Mouse (Mus musculus) G1E (cell line): ENCODE results near the gene Enox1. TPM values are rescaled to one million over a fixed set of nuclear protein-coding genes. Genes with fewer than 3 reads are reported as not detected.

Source experiments
- ATAC-seq: 2 replicates; pipeline ENCODE4 v1.8.0; 2016; ENCODE audit warnings: mild to moderate bottlenecking; ENCODE audit not compliant: insufficient number of reproducible peaks, poor library complexity, low FRiP score, severe bottlenecking; ENCODE audit errors: extremely low read depth
- DNase-seq: peaks from one replicate; pipeline ENCODE4 v3.0.0; 2012; ENCODE audit warnings: low spot score
- H3K27me3 ChIP-seq: 2 replicates; pipeline ENCODE4 v1.6.1; 2012; ENCODE audit warnings: mild to moderate bottlenecking, low read length, inconsistent platforms; ENCODE audit not compliant: insufficient read depth
- H3K36me3 ChIP-seq: replicated peaks from 2 replicates; pipeline ENCODE3; 2012; ENCODE audit warnings: mild to moderate bottlenecking, inconsistent platforms
- H3K4me1 ChIP-seq: 2 replicates; pipeline ENCODE4 v1.6.1; 2012; ENCODE audit warnings: low read depth, low read length, inconsistent platforms, mixed read lengths; ENCODE audit not compliant: insufficient read depth
- H3K4me3 ChIP-seq: 2 replicates; pipeline ENCODE4 v1.5.1; 2012; ENCODE audit warnings: low read depth, mild to moderate bottlenecking, inconsistent platforms, low read length, moderate library complexity, mixed read lengths
- H3K9me3 ChIP-seq: replicated peaks from 2 replicates; pipeline ENCODE4 v1.6.1; 2012; ENCODE audit warnings: inconsistent platforms
- CTCF ChIP-seq: IDR thresholded peaks from 2 replicates; pipeline ENCODE4 v1.5.1; 2012; ENCODE audit warnings: low read depth, low read length, inconsistent platforms, mixed read lengths
- GATA1 ChIP-seq: IDR thresholded peaks from 2 replicates; pipeline ENCODE4 v1.6.1; 2012; ENCODE audit warnings: borderline replicate concordance, low read length, inconsistent platforms, mixed read lengths
- GATA2 ChIP-seq: IDR thresholded peaks from 2 replicates; pipeline ENCODE4 v1.6.1; 2012; ENCODE audit warnings: low read depth, low read length, inconsistent platforms, borderline replicate concordance
- POLR2AphosphoS5 ChIP-seq: IDR thresholded peaks from 2 replicates; pipeline ENCODE4 v1.6.1; 2012; ENCODE audit warnings: low read depth, low read length, inconsistent platforms; ENCODE audit not compliant: insufficient replicate concordance
- TAL1 ChIP-seq: conservative IDR thresholded peaks from 2 replicates; pipeline ENCODE4 v1.6.1; 2012; ENCODE audit warnings: low read depth, low read length, inconsistent platforms, mixed read lengths
- polyA plus RNA-seq: library from polyadenylated mRNA; stranded (reverse); fragments of >175 nt; gene quantifications from 2 replicates; pipeline ENCODE4 v1.2.3, GENCODE M21; 2012
- total RNA-seq, 2 experiments: library from RNA; stranded (forward) in 1 of 2; stranded (reverse) in 1 of 2; fragments of 200-1000 nt in 1 of 2; fragments of >200 nt in 1 of 2; fragmentation: Nextera tagmentation in 1 of 2; gene quantifications; 2 replicates each; pipeline ENCODE4 v1.2.3; 2014 to 2017

Gene Enox1
- total and polyA plus RNA-seq, 3 experiments = 0.05 TPM; not detected in 2

DNA sequence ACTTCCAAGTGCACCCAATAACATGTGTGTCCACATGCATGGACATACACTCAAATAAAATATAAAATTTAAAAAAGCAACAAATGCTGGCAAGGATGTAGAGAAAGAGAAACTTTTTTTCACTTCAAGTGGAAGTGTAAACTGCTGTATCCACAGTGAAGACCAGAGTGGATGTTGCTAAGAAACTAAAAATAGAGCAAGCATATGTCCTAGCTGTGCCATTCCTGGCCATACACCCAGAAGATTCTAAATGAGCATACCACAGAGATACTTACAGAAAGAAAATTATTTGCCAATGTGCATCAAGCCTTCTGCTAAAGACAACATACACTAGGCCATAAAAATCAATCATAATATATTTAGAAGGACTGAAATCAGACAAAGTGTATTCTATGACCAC lies 592.4 kb downstream of the Enox1 start:
- peaks cover 4% of the 10 kb centered on the region; the same call in 1 of the 2 replicates for H3K9me3 ChIP-seq
- H3K36me3 ChIP-seq = no peaks in the 10 kb centered on the region
- H3K27me3 ChIP-seq = no peaks in the 10 kb centered on the region
- H3K4me3 ChIP-seq = no peak overlapping the region
- no peaks in the 10 kb centered on the region for H3K4me1 ChIP-seq
- DNase-seq (no peak), ATAC-seq (no peak)
- TF ChIP-seq TAL1 (no peak), POLR2AphosphoS5 (no peak), CTCF (no peak), GATA1 (no peak), GATA2 (no peak)

Other genes with a start within 250 kb of the Enox1 start
- not detected in 2 replicates for gene Ccdc122, start 120.0 kb upstream of the Enox1 start, total RNA-seq (2014; fragmentation: Nextera tagmentation)
- 0.23 TPM in 1 of 2 replicates, not detected in the other for gene Ccdc122, start 120.0 kb upstream of the Enox1 start, total RNA-seq (2017)
- gene Ccdc122, start 120.0 kb upstream of the Enox1 start, polyA plus RNA-seq = not detected in 2 replicates
- not detected in 2 replicates for gene Lacc1, start 119.9 kb upstream of the Enox1 start, total RNA-seq (2014; fragmentation: Nextera tagmentation)
- not detected in 2 replicates for gene Lacc1, start 119.9 kb upstream of the Enox1 start, total RNA-seq (2017)
- not detected in 2 replicates for gene Lacc1, start 119.9 kb upstream of the Enox1 start, polyA plus RNA-seq